In the genomic region with DNA sequence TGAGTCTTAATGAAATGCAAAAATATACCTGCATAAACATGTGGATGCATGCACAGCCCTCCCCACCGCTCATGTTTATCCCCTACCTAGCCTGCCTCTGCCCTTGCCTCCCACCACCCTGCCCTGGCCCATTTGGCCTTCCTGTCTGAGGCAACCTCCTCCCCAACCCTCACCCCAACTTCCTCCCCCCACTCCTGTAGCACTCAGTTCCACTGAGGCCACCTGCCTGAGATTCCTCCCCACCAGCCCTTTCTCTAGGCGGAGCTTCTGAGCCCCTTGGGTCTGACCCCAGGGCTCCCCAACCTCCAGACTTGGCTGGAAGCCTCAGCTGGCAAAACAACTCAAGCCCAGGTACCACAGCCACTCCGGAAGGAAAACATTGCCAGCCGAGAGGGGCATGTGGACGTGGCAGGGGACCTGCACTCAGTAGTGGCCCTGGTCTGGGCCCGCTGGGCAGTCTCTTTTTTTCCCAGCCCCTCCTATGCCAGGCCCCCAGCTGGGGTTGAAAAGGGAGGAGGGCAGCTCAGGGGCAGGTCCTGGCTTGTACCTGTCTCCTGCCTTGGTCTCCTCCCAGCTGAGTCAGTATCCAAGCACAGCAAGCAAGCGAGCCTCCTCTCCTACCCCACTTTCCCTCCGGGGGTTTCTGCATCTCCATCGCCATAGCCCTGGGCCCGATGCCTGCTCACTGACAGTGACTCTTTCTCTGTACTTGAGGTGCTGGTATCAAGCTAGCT, we compare ENCODE assay signal across 15 mouse cellular contexts. TPM values are rescaled to one million over a fixed set of nuclear protein-coding genes. Genes with fewer than 3 reads are reported as not detected.
DNase-seq lines count a peak whose midpoint lies in the region; ATAC-seq and TF ChIP-seq lines count a peak whose summit lies in the region.
"Had no signal": no experiment of that assay in that cellular context is flagged by ENCODE, and none has a peak within 500 bp of the region (broad histone marks: within the 10 kb centered on the region; RNA-seq: fewer than 3 reads in every experiment).

No protein-coding gene starts in this region.

- H3K4me1 ChIP-seq in liver, adult 2 months (ENCODE audit: control insufficient read depth, insufficient read depth, low read length): peaks cover 7% of the 10 kb centered on the region; the same call in 1 of the 2 replicates
- H3K4me1 ChIP-seq in liver, embryonic 11.5 days (replicated peaks; ENCODE audit: control insufficient read depth, insufficient read depth, low read length): peaks cover 5% of the 10 kb centered on the region; the same call in 1 of the 2 replicates
- no peaks in the 10 kb centered on the region; the same call in 1 of the 2 replicates for H3K4me1 ChIP-seq in bone marrow, adult 2 months (ENCODE audit: control insufficient read depth, insufficient read depth, low read length)
- peaks cover 16% of the 10 kb centered on the region for H3K4me1 ChIP-seq in liver, embryonic 15.5 days (replicated peaks)
- H3K4me1 ChIP-seq: hindbrain, embryonic 15.5 days had no signal

- no peak overlapping the region for H3K4me3 ChIP-seq in liver, adult 2 months (ENCODE audit: insufficient read depth, low read depth, low read length)
- no peak overlapping the region for H3K4me3 ChIP-seq in liver, embryonic 11.5 days (ENCODE audit: low read depth, low read length)
- peak overlapping the region; percentile 66 for H3K4me3 ChIP-seq in bone marrow, adult 2 months (replicated peaks; ENCODE audit: control insufficient read depth, low read depth, low read length)
- H3K4me3 ChIP-seq in liver, embryonic 15.5 days (replicated peaks): no peak overlapping the region
- H3K4me3 ChIP-seq in gastrocnemius, adult 2 months: no peak overlapping the region
- H3K4me3 ChIP-seq: erythroblast, embryonic 14.5 days; hindbrain, embryonic 15.5 days had no signal

- H3K79me2 ChIP-seq in liver, adult 2 months (ENCODE audit: control insufficient read depth, insufficient read depth, low read length): no peaks in the 10 kb centered on the region

- TF ChIP-seq CTCF in liver, adult 2 months (IDR thresholded peaks at IDR 0.05; ENCODE audit: low read depth, low read length): no peak
- no peak for TF ChIP-seq CTCF in bone marrow, adult 2 months (IDR thresholded peaks at IDR 0.05; ENCODE audit: control insufficient read depth, insufficient read depth, low read length)
- no peak for TF ChIP-seq CTCF in gastrocnemius, adult 2 months (IDR thresholded peaks at IDR 0.05)

- no peak for DNase-seq in liver, adult 2 months (ENCODE audit: extremely low read depth, low read depth, low spot score)
- no peak for DNase-seq in liver, embryonic 11.5 days (ENCODE audit: low spot score)
- DNase-seq in thymus, postnatal 14 days: peak; percentile 85
- no peak for DNase-seq in left cerebral cortex, postnatal 36 days (ENCODE audit: low spot score in 2 of 2)
- no peak for DNase-seq in gastrocnemius, adult 2 months
- no peak for DNase-seq in frontal cortex, postnatal 25 days (ENCODE audit: low spot score in 2 of 2)
- DNase-seq: adrenal gland, postnatal 14 days; cerebellum, adult 9-11 months; gastrocnemius, postnatal 10 days had no signal

- H3K9me3 ChIP-seq in liver, embryonic 11.5 days (ENCODE audit: control insufficient read depth, low read length): no peaks in the 10 kb centered on the region
- H3K9me3 ChIP-seq in liver, embryonic 15.5 days (replicated peaks): no peaks in the 10 kb centered on the region
- H3K9me3 ChIP-seq: hindbrain, embryonic 15.5 days had no signal

- 71% methylated on average over 10 of the region's 10 CpGs for WGBS in liver, adult 2 months
- WGBS in liver, embryonic 11.5 days: 59% methylated on average over 10 of the region's 10 CpGs
- WGBS in bone marrow, adult 2 months: 8% methylated on average over 10 of the region's 10 CpGs
- 44% methylated on average over 10 of the region's 10 CpGs for WGBS in liver, embryonic 15.5 days (ENCODE audit: insufficient replicate concordance)

- intact Hi-C loops in left cerebral cortex, postnatal 36 days (cut with DNase I): no loop called here
- intact Hi-C loops in gastrocnemius, adult 2 months (cut with DNase I): no loop called here

- no peak for ATAC-seq in liver, embryonic 11.5 days (replicated peaks; ENCODE audit: low FRiP score)
- ATAC-seq in liver, embryonic 15.5 days (ENCODE audit: insufficient read depth): no peak

- no peaks in the 10 kb centered on the region for H3K27me3 ChIP-seq in liver, adult 2 months (ENCODE audit: control insufficient read depth, insufficient read depth, low read length)
- H3K27me3 ChIP-seq in liver, embryonic 11.5 days (replicated peaks; ENCODE audit: control insufficient read depth, insufficient read depth, low read length): peaks cover 15% of the 10 kb centered on the region
- peaks cover 18% of the 10 kb centered on the region for H3K27me3 ChIP-seq in liver, embryonic 15.5 days

- H3K9ac ChIP-seq in liver, adult 2 months (ENCODE audit: low read depth, low read length): 0 out of 2 replicates have a peak overlapping the region, but pooled peaks have one; percentile 9
- no peak overlapping the region for H3K9ac ChIP-seq in liver, embryonic 11.5 days (ENCODE audit: low read depth, low read length)
- no peak overlapping the region for H3K9ac ChIP-seq in liver, embryonic 15.5 days
- H3K9ac ChIP-seq: hindbrain, embryonic 15.5 days had no signal

- no peaks in the 10 kb centered on the region; the same call in 1 of the 2 replicates for H3K36me3 ChIP-seq in liver, adult 2 months (ENCODE audit: control insufficient read depth, insufficient read depth, low read length)
- H3K36me3 ChIP-seq in liver, embryonic 11.5 days (ENCODE audit: control insufficient read depth, insufficient read depth, low read length): peaks cover 23% of the 10 kb centered on the region
- peaks cover 25% of the 10 kb centered on the region for H3K36me3 ChIP-seq in liver, embryonic 15.5 days (replicated peaks)

- no peak overlapping the region for H3K27ac ChIP-seq in liver, adult 2 months (replicated peaks; ENCODE audit: insufficient read depth, low read depth, low read length)
- H3K27ac ChIP-seq in liver, embryonic 11.5 days (ENCODE audit: low read depth, low read length): no peak overlapping the region
- H3K27ac ChIP-seq in bone marrow, adult 2 months (ENCODE audit: control insufficient read depth, insufficient read depth, low read depth, low read length, poor library complexity): peak overlapping the region; percentile 66
- no peak overlapping the region for H3K27ac ChIP-seq in liver, embryonic 15.5 days (replicated peaks)
- H3K27ac ChIP-seq in gastrocnemius, adult 2 months: no peak overlapping the region
- H3K27ac ChIP-seq: hindbrain, embryonic 15.5 days had no signal

- TF ChIP-seq POLR2A in liver, adult 2 months (IDR thresholded peaks at IDR 0.05; ENCODE audit: extremely low read depth, insufficient read depth, low read length): no peak
- TF ChIP-seq POLR2A in bone marrow, adult 2 months (IDR thresholded peaks at IDR 0.05; ENCODE audit: borderline replicate concordance, control insufficient read depth, low read depth, low read length): no peak

- no peak overlapping the region for H3K4me2 ChIP-seq in liver, embryonic 11.5 days
- H3K4me2 ChIP-seq in liver, embryonic 15.5 days: peak overlapping the region; percentile 35
- H3K4me2 ChIP-seq: hindbrain, embryonic 15.5 days had no signal

RNA-seq across cellular contexts. Expression of a gene that starts 1.1 kb away (rescaled TPM):
- total RNA-seq in liver, adult 2 months (2014; rRNA removed): 4.2 and 5.1 TPM in 2 replicates
- polyA plus RNA-seq in liver, adult 2 months (2012; rRNA removed): 2.9 and 5.3 TPM in 2 replicates
- 0.39 and 0.52 TPM in 2 replicates for polyA plus RNA-seq in liver, embryonic 11.5 days (2014; fragmentation: Nextera tagmentation; extraction: Ambion mirVana)
- polyA plus RNA-seq in bone marrow, adult 2 months (2011; ENCODE audit: insufficient read depth, insufficient read length, low replicate concordance, missing spikeins): 3.1 and 3.2 TPM in 2 replicates
- 0.92 and 1.0 TPM in 2 replicates for polyA plus RNA-seq in liver, embryonic 15.5 days (2015; fragmentation: Nextera tagmentation; extraction: Ambion mirVana)
- 1 to 10 TPM; 2.2 to 2.3 TPM for total RNA-seq in left cerebral cortex, postnatal 36 days (2021)
- total RNA-seq in gastrocnemius, adult 2 months (2021): not detected

RNA-seq across cellular contexts. Expression of a gene that starts 15.8 kb away (rescaled TPM):
- 22.7 and 29.7 TPM in 2 replicates for total RNA-seq in liver, adult 2 months (2014; rRNA removed)
- 45.4 and 57.0 TPM in 2 replicates for polyA plus RNA-seq in liver, adult 2 months (2012; rRNA removed)
- polyA plus RNA-seq in liver, embryonic 11.5 days (2014; fragmentation: Nextera tagmentation; extraction: Ambion mirVana): 73.5 and 74.2 TPM in 2 replicates
- 32.6 and 38.4 TPM in 2 replicates for polyA plus RNA-seq in bone marrow, adult 2 months (2011; ENCODE audit: insufficient read depth, insufficient read length, low replicate concordance, missing spikeins)
- 35.8 and 42.3 TPM in 2 replicates for polyA plus RNA-seq in liver, embryonic 15.5 days (2015; fragmentation: Nextera tagmentation; extraction: Ambion mirVana)
- total RNA-seq in left cerebral cortex, postnatal 36 days (2021): 10 to 100 TPM; 87.9 to 96.5 TPM
- 10 to 100 TPM; 21.6 to 25.7 TPM for total RNA-seq in gastrocnemius, adult 2 months (2021)

RNA-seq across cellular contexts. Expression of a gene that starts 21.2 kb away (rescaled TPM):
- total RNA-seq in liver, adult 2 months (2014; rRNA removed): 0.94 and 1.3 TPM in 2 replicates
- 0.76 and 0.80 TPM in 2 replicates for polyA plus RNA-seq in liver, adult 2 months (2012; rRNA removed)
- polyA plus RNA-seq in liver, embryonic 11.5 days (2014; fragmentation: Nextera tagmentation; extraction: Ambion mirVana): 2.2 and 3.5 TPM in 2 replicates
- 5.5 and 14.8 TPM in 2 replicates for polyA plus RNA-seq in bone marrow, adult 2 months (2011; ENCODE audit: insufficient read depth, insufficient read length, low replicate concordance, missing spikeins)
- 2.0 and 2.9 TPM in 2 replicates for polyA plus RNA-seq in liver, embryonic 15.5 days (2015; fragmentation: Nextera tagmentation; extraction: Ambion mirVana)
- 1 to 10 TPM; 6.8 to 8.1 TPM for total RNA-seq in left cerebral cortex, postnatal 36 days (2021)
- total RNA-seq in gastrocnemius, adult 2 months (2021): 10 to 100 TPM; 10.5 to 15.0 TPM

RNA-seq across cellular contexts. Expression of a gene that starts 49.5 kb away (rescaled TPM):
- not detected in 2 replicates for total RNA-seq in liver, adult 2 months (2014; rRNA removed)
- polyA plus RNA-seq in liver, adult 2 months (2012; rRNA removed): 0.07 TPM in 1 of 2 replicates, not detected in the other
- 0.17 TPM in 1 of 2 replicates, not detected in the other for polyA plus RNA-seq in liver, embryonic 11.5 days (2014; fragmentation: Nextera tagmentation; extraction: Ambion mirVana)
- not detected in 2 replicates for polyA plus RNA-seq in bone marrow, adult 2 months (2011; ENCODE audit: insufficient read depth, insufficient read length, low replicate concordance, missing spikeins)
- not detected in 2 replicates for polyA plus RNA-seq in liver, embryonic 15.5 days (2015; fragmentation: Nextera tagmentation; extraction: Ambion mirVana)
- total RNA-seq in left cerebral cortex, postnatal 36 days (2021): 1 to 10 TPM; 8.1 to 8.5 TPM
- not detected for total RNA-seq in gastrocnemius, adult 2 months (2021)
- total RNA-seq: gastrocnemius, postnatal 10 days; neutrophil, adult 5-6 weeks had no signal
- polyA plus RNA-seq: erythroblast, embryonic 14.5 days had no signal

RNA-seq across cellular contexts. Expression of a gene that starts 49.9 kb away (rescaled TPM):
- total RNA-seq in liver, adult 2 months (2014; rRNA removed): not detected in 2 replicates
- polyA plus RNA-seq in liver, adult 2 months (2012; rRNA removed): not detected in 2 replicates
- polyA plus RNA-seq in liver, embryonic 11.5 days (2014; fragmentation: Nextera tagmentation; extraction: Ambion mirVana): 0.70 and 0.77 TPM in 2 replicates
- not detected in 2 replicates for polyA plus RNA-seq in bone marrow, adult 2 months (2011; ENCODE audit: insufficient read depth, insufficient read length, low replicate concordance, missing spikeins)
- polyA plus RNA-seq in liver, embryonic 15.5 days (2015; fragmentation: Nextera tagmentation; extraction: Ambion mirVana): not detected in 2 replicates
- 1 to 10 TPM; 4.9 to 10.0 TPM for total RNA-seq in left cerebral cortex, postnatal 36 days (2021)
- under 1 TPM in 1 of 2 experiments, not detected in 1; 0.26 TPM for total RNA-seq in gastrocnemius, adult 2 months (2021)
- total RNA-seq: gastrocnemius, postnatal 10 days; MEL had no signal
- polyA plus RNA-seq: erythroblast, embryonic 14.5 days had no signal
